Mouse (Mus musculus) limb, embryonic 10.5 days (tissue): ENCODE data around the gene Syt14. TPM values are rescaled to one million over a fixed set of nuclear protein-coding genes. Genes with fewer than 3 reads are reported as not detected.

Experiments
- DNase-seq: peaks from one replicate; pipeline ENCODE4 v3.0.0-alpha.2; 2017; ENCODE audit warnings: low spot score
- H3K27ac ChIP-seq: fragments of 300-500 bp; sonication (generic); 2 replicates; pipeline ENCODE4 v1.5.1; 2016; ENCODE audit warnings: mild to moderate bottlenecking
- H3K27me3 ChIP-seq: fragments of 300-500 bp; sonication (generic); 2 replicates; pipeline ENCODE4 v1.6.1; 2016; ENCODE audit warnings: low read depth, mild to moderate bottlenecking; ENCODE audit not compliant: poor library complexity, severe bottlenecking
- H3K36me3 ChIP-seq: fragments of 300-500 bp; sonication (generic); 2 replicates; pipeline ENCODE4 v1.6.1; 2016; ENCODE audit warnings: mild to moderate bottlenecking, moderate library complexity
- H3K4me1 ChIP-seq: fragments of 300-500 bp; sonication (generic); 2 replicates; pipeline ENCODE4 v1.6.1; 2016
- H3K4me3 ChIP-seq: fragments of 300-500 bp; sonication (generic); 2 replicates; pipeline ENCODE4 v1.5.1; 2016; ENCODE audit warnings: mild to moderate bottlenecking, moderate library complexity
- H3K9me3 ChIP-seq: fragments of 300-500 bp; sonication (generic); replicated peaks from 2 replicates; pipeline ENCODE4 v1.6.1; 2016; ENCODE audit warnings: mild to moderate bottlenecking
- WGBS: fragments of 180-500 bp; shearing (Covaris S2); methylation state at CpG from one replicate; pipeline ENCODE4 v1.1.7; 2016; 5-methylcytosine and 5-hydroxymethylcytosine counted together
- polyA plus RNA-seq: library from polyadenylated mRNA; unstranded; fragments of >200 nt; fragmentation: Nextera tagmentation; extraction: Ambion mirVana; gene quantifications from 2 replicates; pipeline ENCODE4 v1.2.1, GENCODE M21; 2016

Syt14 gene
- polyA plus RNA-seq, 1 experiment from 2014 or later, result 4.1 TPM

DNA sequence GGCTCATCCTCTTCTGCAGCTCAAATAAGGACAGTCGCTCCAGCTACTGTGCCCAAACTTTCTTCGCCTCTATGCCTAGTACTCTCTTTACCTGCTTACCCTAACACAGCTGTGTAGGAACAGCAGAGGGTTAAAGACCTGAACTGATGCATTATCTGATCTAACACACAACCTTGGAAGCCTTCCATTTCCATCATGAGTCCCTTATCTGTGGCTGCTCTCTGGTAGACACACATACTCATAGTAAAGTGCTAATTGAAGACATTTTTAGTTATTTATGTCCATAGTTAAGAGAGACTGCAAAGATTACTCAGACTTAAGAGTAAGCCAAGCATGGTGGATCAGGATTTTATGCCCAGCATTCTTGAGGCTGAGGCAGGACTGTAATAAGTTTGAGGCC is 23.2 kb downstream of the Syt14 start:
- Histone ChIP-seq H3K27me3 (no peaks in the 10 kb centered on the region), H3K36me3 (no peaks in the 10 kb centered on the region), H3K9me3 (no peaks in the 10 kb centered on the region), H3K4me3 (no peak overlapping the region), H3K4me1 (no peaks in the 10 kb centered on the region), H3K27ac (no peak overlapping the region)
- WGBS, result 97% methylated on average over 2 of the region's 2 CpGs
- DNase-seq, result no peak

DNA sequence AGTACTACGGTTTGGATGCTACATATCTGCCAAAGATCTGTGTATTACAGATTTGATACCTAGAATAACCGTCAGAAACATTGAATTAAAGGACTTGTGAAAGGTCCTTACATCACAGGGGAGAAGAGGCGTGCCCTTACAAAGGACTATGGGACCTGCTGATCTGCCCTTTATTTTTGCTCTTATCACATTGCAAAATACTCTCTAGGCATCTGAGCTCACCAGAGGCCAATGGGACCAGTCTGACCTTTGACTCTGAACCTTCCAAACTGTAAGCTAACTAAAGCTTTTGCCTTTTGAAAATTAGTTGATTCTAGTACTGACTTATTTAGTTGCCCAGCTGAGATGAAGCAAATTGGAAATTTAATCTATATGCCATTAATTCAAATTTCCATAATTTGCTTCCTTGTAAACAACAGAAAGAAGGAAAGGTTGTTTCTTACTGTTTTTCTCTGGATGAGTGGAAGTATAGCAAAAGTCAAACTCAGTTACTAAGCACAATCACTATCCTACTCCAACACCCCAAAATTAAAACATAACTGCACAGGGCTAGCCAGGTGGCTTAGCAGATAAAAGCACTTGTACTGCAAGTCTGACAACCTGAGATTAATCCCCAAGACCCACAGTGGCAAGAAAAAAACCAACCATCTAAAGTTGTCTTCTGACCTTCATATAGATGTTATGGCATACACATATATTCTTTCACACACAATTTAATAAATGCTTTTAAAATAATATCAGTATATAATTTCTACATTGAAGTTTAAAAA is 24.4 kb downstream of the Syt14 start:
- Histone ChIP-seq H3K9me3 (no peaks in the 10 kb centered on the region), H3K36me3 (no peaks in the 10 kb centered on the region), H3K4me1 (no peaks in the 10 kb centered on the region), H3K4me3 (no peak overlapping the region), H3K27me3 (no peaks in the 10 kb centered on the region), H3K27ac (no peak overlapping the region)
- no peak for DNase-seq
- WGBS, result 87% methylated on average over 3 of the region's 3 CpGs

DNA sequence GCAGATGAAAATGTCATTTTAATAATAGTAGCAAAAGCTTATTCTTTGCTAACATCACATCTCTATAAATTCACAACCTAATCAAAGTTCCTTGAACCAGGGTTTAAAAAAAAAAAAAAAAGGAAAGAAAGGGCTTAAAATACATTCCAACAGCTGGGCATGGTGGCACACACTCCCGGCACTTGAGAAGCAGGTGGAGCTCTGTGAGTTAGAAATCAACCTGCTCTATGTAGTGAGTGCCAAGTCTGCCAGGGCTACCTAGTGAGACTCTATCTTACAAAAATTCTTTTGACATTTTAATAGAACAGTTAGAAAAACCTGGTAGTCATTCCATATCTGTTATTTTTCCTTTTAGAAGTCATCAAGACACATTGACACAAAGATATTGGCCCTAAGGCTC is 31.0 kb downstream of the Syt14 start:
- DNase-seq, result no peak
- Histone ChIP-seq H3K4me3 (no peak overlapping the region), H3K9me3 (no peaks in the 10 kb centered on the region), H3K27ac (no peak overlapping the region), H3K27me3 (no peaks in the 10 kb centered on the region), H3K4me1 (no peaks in the 10 kb centered on the region), H3K36me3 (no peaks in the 10 kb centered on the region)
- 82% methylated on average over 1 of the region's 1 CpGs for WGBS

DNA sequence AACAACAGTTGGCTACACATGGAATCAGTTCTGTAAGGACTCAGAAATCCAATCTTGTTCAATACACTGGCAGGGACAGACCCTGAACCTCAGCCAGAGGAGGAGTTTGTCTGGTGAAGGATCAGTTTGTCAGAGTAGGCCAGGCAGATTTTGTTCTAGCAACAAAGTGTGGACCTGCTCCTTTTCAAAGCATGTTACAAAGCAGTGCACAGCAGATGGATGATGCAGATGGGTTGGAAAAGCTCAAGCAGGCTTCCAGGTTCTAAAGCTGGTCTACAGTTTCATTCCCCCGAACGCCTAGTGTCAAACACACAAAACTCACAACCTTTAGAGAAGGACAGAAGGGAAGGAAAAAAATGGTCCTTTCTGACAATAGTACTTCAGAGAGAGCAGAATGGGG is 31.6 kb downstream of the Syt14 start:
- WGBS, result 87% methylated on average over 2 of the region's 2 CpGs
- Histone ChIP-seq H3K36me3 (no peaks in the 10 kb centered on the region), H3K9me3 (no peaks in the 10 kb centered on the region), H3K4me3 (no peak overlapping the region), H3K27me3 (no peaks in the 10 kb centered on the region), H3K27ac (no peak overlapping the region), H3K4me1 (no peaks in the 10 kb centered on the region)
- no peak for DNase-seq

DNA sequence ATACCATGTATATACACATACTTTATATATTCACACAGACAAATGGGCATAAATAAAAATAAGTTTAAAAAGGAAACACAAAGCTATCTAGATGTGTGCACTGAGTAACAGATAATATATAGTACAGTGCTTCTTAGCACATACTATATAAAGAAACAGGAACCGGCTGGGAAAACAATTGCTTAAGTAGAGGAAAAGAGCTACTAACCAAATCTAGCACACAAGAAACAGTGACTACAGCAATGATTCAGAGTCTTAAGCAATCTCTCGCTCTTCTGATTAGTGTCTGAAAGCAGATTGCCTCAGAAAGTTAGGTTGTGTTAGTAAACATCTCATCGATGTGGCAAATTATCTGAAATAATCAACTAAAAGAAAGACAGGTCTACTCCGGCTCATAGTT is 33.3 kb downstream of the Syt14 start:
- Histone ChIP-seq H3K27me3 (no peaks in the 10 kb centered on the region), H3K4me1 (no peaks in the 10 kb centered on the region), H3K9me3 (no peaks in the 10 kb centered on the region), H3K36me3 (no peaks in the 10 kb centered on the region), H3K27ac (no peak overlapping the region), H3K4me3 (no peak overlapping the region)
- DNase-seq, result no peak
- 93% methylated on average over 4 of the region's 4 CpGs for WGBS

DNA sequence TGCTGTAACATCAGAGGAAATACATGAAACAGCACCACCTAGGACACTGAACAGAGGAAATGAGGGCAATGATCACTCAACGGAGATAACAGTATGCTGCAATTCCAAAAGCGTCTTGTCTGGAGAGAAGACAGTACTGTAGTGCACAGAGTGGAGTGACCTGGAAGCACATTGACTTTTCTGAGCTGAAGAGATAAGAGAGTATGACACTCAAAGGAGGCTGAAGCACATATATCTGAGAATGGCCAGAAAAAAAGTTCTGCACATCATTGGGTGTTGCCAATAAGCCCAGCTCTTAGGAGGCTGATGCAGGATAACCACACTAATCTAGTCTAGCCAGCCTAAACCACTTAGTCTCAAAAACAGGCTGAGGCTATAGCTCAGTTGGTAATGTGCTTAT is 34.0 kb downstream of the Syt14 start:
- Histone ChIP-seq H3K27me3 (no peaks in the 10 kb centered on the region), H3K4me3 (no peak overlapping the region), H3K36me3 (no peaks in the 10 kb centered on the region), H3K9me3 (no peaks in the 10 kb centered on the region), H3K27ac (no peak overlapping the region), H3K4me1 (no peaks in the 10 kb centered on the region)
- no peak for DNase-seq
- WGBS, result 78% methylated on average over 2 of the region's 2 CpGs

DNA sequence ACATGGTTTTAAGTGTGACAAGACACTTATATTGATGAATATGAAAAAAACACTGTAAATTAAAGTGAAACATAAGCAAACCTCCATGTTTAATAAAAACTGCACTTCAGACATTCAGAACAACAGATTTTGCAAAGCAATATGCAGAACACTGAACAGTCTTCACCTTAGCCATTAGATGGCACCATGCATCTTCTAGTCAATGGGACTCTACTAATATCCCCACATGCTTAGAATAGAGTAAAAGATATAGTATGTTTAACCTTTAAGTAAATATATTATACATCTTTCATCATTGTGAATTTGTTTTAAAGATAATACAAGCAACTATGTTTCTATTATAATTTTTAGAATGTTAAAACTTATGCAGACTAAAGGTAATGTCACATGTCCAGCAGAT is 34.7 kb downstream of the Syt14 start:
- DNase-seq, result no peak
- H3K4me3 ChIP-seq, result no peak overlapping the region
- no peak overlapping the region for H3K27ac ChIP-seq
- no peaks in the 10 kb centered on the region for H3K9me3 ChIP-seq
- no peaks in the 10 kb centered on the region for H3K27me3 ChIP-seq
- H3K4me1 ChIP-seq, result no peaks in the 10 kb centered on the region
- H3K36me3 ChIP-seq, result no peaks in the 10 kb centered on the region

DNA sequence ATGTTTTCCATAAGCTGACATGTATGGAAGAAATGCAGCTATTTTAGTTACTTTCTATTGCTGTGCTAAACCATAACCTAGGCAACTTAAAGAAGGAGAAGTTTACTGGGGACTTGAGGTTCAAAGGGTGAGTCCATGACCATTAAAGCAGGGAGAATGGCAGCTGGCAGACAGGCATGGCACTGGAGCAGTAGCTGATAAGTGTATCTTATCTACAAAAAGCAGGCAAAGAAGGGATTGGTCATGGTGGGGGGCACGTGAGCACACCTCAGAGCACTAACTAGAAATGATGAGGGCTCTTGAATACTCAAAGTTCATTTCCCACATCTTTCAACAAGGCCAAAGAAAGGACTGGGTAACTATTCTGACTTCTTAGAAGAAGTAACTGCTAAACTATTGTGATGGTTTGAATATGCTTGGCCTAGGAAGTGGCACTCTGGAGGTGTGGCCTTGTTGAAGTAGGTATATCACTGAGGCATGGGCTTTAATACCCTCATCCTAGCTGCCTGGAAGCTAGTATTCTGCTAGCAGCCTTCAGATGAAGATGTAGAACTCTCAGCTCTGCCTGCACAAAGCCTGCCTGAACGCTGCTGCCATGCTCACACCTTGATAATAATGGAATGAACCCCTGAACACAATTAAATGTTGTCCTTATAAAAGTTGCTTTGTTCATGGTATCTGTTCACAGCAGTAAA is 41.2 kb downstream of the Syt14 start:
- Histone ChIP-seq H3K9me3 (no peaks in the 10 kb centered on the region), H3K4me3 (no peak overlapping the region), H3K27me3 (no peaks in the 10 kb centered on the region), H3K36me3 (no peaks in the 10 kb centered on the region), H3K27ac (no peak overlapping the region), H3K4me1 (no peaks in the 10 kb centered on the region)
- WGBS, result 83% methylated on average over 2 of the region's 2 CpGs
- DNase-seq, result no peak

DNA sequence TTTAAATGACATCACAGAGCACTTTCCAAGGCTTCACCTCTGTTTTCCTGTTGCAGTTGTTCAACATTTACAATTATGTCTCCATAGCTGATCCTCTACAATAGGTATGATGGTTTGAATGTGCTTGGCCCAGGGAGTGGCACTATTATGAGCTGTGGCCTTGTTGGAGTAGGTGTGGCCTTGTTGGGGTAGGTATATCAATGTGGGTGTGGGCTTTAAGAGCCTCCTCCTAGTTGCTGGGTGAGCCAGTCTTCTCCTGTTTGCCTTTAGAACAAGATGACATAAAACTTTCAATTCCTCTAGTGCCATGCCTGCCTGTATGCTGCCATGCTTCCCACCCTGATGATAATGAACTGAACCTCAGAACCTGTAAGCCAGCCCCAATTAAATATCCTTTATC is 42.1 kb downstream of the Syt14 start:
- Histone ChIP-seq H3K9me3 (no peaks in the 10 kb centered on the region), H3K27me3 (no peaks in the 10 kb centered on the region), H3K27ac (no peak overlapping the region), H3K36me3 (no peaks in the 10 kb centered on the region), H3K4me3 (no peak overlapping the region), H3K4me1 (no peaks in the 10 kb centered on the region)
- no peak for DNase-seq

DNA sequence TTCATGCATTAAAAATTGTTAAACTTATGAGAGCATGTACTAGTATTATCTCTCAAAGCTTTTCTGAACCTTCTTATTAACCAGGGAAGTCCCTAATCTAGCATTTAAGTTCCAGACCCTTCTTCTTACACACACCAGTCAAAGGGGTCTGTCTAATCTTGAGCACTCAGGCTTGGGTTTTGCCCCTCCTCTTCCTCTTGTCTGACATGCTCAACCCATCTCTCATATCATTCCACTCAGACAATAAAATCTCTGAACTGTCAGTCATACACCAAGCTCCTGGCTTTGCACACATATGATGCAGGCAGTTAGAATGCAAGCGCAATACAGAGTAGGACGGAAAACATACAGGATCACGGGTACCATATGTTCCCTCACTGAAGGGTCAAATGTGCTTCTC is 48.4 kb downstream of the Syt14 start:
- H3K27me3 ChIP-seq, result no peaks in the 10 kb centered on the region
- H3K9me3 ChIP-seq, result no peaks in the 10 kb centered on the region
- WGBS, result 91% methylated on average over 3 of the region's 3 CpGs
- no peaks in the 10 kb centered on the region for H3K36me3 ChIP-seq
- no peaks in the 10 kb centered on the region for H3K4me1 ChIP-seq
- DNase-seq, result no peak
- H3K27ac ChIP-seq, result no peak overlapping the region
- H3K4me3 ChIP-seq, result no peak overlapping the region

DNA sequence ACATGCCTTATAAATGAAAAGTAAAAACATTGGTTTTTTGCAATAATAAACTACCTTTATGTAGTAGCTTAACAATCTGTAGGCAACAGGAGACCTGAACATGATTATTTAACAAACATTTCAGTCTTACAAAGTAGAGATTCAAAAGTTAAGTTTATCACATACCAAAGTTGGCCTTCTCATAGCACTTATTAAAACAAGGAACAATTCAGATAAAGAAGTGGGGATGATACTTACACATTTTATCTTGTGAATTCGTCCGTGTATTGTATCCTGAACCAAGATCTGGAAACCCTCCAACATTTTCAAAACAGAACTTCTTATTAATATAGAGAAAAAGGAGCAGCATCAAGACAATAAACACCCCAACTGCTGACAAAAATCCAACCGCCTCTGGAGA is 49.1 kb downstream of the Syt14 start:
- Histone ChIP-seq H3K4me3 (no peak overlapping the region), H3K36me3 (no peaks in the 10 kb centered on the region), H3K4me1 (no peaks in the 10 kb centered on the region), H3K27me3 (no peaks in the 10 kb centered on the region), H3K9me3 (no peaks in the 10 kb centered on the region), H3K27ac (no peak overlapping the region)
- DNase-seq, result no peak
- WGBS, result 89% methylated on average over 3 of the region's 3 CpGs

DNA sequence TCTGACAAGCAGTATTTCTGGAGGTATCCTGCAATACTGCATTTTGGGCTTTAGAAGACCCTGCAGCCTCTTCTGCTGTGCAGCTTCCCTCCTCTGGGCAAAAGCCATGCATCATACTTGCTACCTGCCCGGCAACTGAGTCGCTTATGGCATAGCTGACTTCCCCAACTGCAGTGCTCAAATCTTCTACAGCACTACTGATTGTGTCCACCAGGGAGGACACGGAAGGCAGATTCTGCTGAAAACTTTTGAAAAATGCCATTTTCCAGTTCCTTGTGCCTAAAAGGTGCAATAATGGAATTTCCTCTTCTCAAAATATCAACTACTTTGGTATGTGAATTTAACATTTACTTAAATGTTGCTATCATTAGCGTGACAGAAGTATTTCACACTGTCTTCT is 51.2 kb downstream of the Syt14 start:
- no peak overlapping the region for H3K4me3 ChIP-seq
- no peaks in the 10 kb centered on the region for H3K36me3 ChIP-seq
- H3K27me3 ChIP-seq, result no peaks in the 10 kb centered on the region
- 86% methylated on average over 4 of the region's 4 CpGs for WGBS
- H3K27ac ChIP-seq, result no peak overlapping the region
- no peak for DNase-seq
- no peaks in the 10 kb centered on the region for H3K9me3 ChIP-seq
- H3K4me1 ChIP-seq, result no peaks in the 10 kb centered on the region

DNA sequence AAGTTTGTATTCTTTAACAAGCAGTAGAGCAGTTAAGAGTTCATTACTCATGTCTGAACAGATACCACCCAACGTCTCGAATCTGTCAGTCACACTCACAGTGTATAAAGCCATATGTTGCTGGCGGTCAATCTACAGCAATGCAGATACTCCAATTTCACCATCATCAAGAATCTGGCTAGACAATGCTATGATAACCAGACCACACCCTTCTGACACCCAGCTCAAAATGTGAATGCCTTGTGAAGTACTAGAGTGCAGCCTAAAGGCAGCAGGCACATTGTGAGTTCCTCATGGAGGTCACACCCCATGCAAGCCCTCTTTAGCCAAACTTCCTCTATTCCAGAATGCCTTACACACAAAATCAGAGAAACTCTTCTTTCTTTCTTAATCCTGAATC is 53.9 kb downstream of the Syt14 start:
- H3K36me3 ChIP-seq, result no peaks in the 10 kb centered on the region
- H3K4me3 ChIP-seq, result no peak overlapping the region
- H3K27ac ChIP-seq, result no peak overlapping the region
- no peak for DNase-seq
- WGBS, result 90% methylated on average over 3 of the region's 3 CpGs
- no peaks in the 10 kb centered on the region for H3K27me3 ChIP-seq
- H3K9me3 ChIP-seq, result no peaks in the 10 kb centered on the region
- H3K4me1 ChIP-seq, result no peaks in the 10 kb centered on the region

DNA sequence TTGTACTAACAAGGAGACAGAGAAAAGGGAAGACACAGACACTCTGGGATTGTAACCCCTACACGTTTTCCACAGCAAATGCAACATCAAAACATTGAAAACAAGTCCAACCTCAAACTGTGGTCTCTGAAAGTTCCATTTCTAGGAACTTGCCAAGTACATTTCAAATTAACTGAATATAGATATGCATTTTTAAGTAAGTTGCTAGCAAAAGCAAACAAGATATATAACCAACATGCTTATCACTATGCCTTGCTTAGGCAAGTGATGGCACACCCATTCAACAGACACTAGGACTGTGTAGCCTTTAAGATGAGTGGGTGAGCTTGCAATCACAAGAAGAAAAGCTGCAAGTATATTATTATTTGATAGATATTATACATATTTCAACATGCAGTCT is 54.5 kb downstream of the Syt14 start:
- WGBS, result 87% methylated on average over 1 of the region's 1 CpGs
- DNase-seq, result no peak
- H3K36me3 ChIP-seq, result no peaks in the 10 kb centered on the region

More for the DNA sequence above, 54.5 kb downstream of the Syt14 start:
- no peaks in the 10 kb centered on the region for H3K9me3 ChIP-seq
- no peak overlapping the region for H3K27ac ChIP-seq
- H3K4me1 ChIP-seq, result no peaks in the 10 kb centered on the region
- no peaks in the 10 kb centered on the region for H3K27me3 ChIP-seq
- H3K4me3 ChIP-seq, result no peak overlapping the region
